Mouse (Mus musculus) forebrain, embryonic 16.5 days (tissue): Measurements from ENCODE around the gene Myl6. TPM values are rescaled to one million over a fixed set of nuclear protein-coding genes. Genes with fewer than 3 reads are reported as not detected.

ENCODE experiments used
- ATAC-seq: fragments of 200-750 bp; cut with Nextera tagmentation; 2 replicates; pipeline ENCODE4 v1.8.0; 2017; ENCODE audit warnings: mild to moderate bottlenecking, moderate library complexity
- H3K27ac ChIP-seq: fragments of 300-500 bp; sonication (generic); 2 replicates; pipeline ENCODE4 v1.5.1; 2014; ENCODE audit warnings: low read length, control low read depth
- H3K27me3 ChIP-seq: fragments of 300-500 bp; sonication (generic); replicated peaks from 2 replicates; pipeline ENCODE4 v1.6.1; 2014; ENCODE audit warnings: low read length; ENCODE audit not compliant: control insufficient read depth, insufficient read depth
- H3K36me3 ChIP-seq: fragments of 300-500 bp; sonication (generic); 2 replicates; pipeline ENCODE4 v1.6.1; 2014; ENCODE audit not compliant: control insufficient read depth, insufficient read depth
- H3K4me1 ChIP-seq: fragments of 300-500 bp; sonication (generic); replicated peaks from 2 replicates; pipeline ENCODE4 v1.6.1; 2014; ENCODE audit warnings: low read length; ENCODE audit not compliant: control insufficient read depth, insufficient read depth
- H3K4me2 ChIP-seq: fragments of 300-500 bp; sonication (generic); 2 replicates; pipeline ENCODE4 v1.6.1; 2014; ENCODE audit warnings: mild to moderate bottlenecking, low read length, control low read depth
- H3K4me3 ChIP-seq: fragments of 300-500 bp; sonication (generic); replicated peaks from 2 replicates; pipeline ENCODE4 v1.5.1; 2014; ENCODE audit warnings: mild to moderate bottlenecking, low read length, control low read depth
- H3K9ac ChIP-seq: fragments of 300-500 bp; sonication (generic); replicated peaks from 2 replicates; pipeline ENCODE4 v1.6.1; 2014; ENCODE audit warnings: low read depth, low read length, control low read depth
- H3K9me3 ChIP-seq: fragments of 300-500 bp; sonication (generic); 2 replicates; pipeline ENCODE4 v1.6.1; 2016; ENCODE audit warnings: low read length; ENCODE audit not compliant: control insufficient read depth
- WGBS: fragments of 180-500 bp; shearing (Covaris S2); extraction: QIAGEN DNeasy Blood & Tissue Kit; methylation state at CpG from one replicate; pipeline ENCODE4 v1.1.7; 2014; 5-methylcytosine and 5-hydroxymethylcytosine counted together
- polyA plus RNA-seq: library from polyadenylated mRNA; unstranded; fragments of >200 nt; fragmentation: Nextera tagmentation; extraction: Ambion mirVana; gene quantifications from 2 replicates; pipeline ENCODE4 v1.2.1, GENCODE M21; 2015

The Myl6 gene
- polyA plus RNA-seq, 1 experiment from 2014 or later, result 678 TPM

- Histone ChIP-seq H3K4me1 (peaks cover 5% of the 10 kb centered on the region), H3K36me3 (no peaks in the 10 kb centered on the region), H3K4me3 (no peak overlapping the region), H3K27me3 (no peaks in the 10 kb centered on the region), H3K4me2 (no peak overlapping the region), H3K9me3 (no peaks in the 10 kb centered on the region), H3K27ac (no peak overlapping the region), H3K9ac (no peak overlapping the region)
- 81% methylated on average over 8 of the region's 8 CpGs for WGBS
- no peak for ATAC-seq
Observed at GRCm38 (mm10) chr10:128503532-128503931, 9.6 kb upstream of the Myl6 start.

DNA sequence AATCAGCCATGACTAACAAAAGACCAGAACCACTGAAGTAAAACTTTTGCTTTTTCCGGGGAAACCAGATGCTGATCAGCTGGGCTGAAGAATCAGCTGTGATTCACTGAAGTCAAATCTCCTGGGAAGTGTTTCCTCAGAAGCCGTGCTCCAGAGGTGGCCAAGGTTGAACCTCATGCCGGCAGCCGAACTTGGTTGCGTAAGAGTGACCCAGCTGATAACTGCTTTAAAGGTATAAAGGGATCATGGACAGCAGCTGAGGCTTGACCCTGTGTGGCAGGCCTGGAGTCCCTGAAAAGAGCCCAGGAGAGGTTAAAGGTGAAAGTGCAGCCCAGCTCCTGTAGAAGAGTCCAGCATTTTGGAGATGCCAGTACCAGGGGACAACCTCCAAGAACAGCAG is 8.4 kb upstream of the Myl6 start:
- H3K27me3 ChIP-seq, result no peaks in the 10 kb centered on the region
- ATAC-seq, result no peak
- 89% methylated on average over 5 of the region's 5 CpGs for WGBS

DNA sequence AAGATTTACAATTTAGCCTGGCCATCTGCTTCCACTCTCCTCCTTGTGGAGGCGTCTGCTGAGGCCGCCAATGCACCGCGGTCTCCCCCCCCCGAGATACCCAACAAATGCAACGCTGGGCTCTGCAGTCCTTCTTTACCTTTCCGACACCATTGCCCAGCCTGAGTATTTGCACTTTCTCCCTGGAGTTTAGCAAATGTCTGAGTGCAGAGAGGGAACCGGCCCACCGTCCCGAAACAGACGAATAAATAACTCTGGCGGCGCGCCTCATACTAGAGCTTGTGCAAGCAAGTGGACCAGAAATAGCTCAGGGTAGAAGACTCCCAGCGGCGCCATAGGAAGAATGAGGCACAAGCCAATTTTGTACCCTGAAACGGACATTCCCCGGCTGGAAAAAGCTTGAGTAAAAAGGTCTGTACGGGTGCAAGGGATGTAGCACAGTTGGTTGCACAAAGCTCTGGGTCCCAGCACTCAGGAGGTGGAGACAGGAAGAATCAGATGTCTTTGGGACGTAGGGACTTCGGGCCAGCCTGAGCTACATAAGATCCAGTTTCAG is 5.2 kb upstream of the Myl6 start:
- Histone ChIP-seq H3K27me3 (no peaks in the 10 kb centered on the region), H3K4me3 (peak overlapping the region; percentile 77), H3K4me2 (peak overlapping the region; percentile 92), H3K27ac (peak overlapping the region; percentile 67), H3K9me3 (no peaks in the 10 kb centered on the region), H3K4me1 (peaks cover 24% of the 10 kb centered on the region), H3K36me3 (no peaks in the 10 kb centered on the region), H3K9ac (peak overlapping the region; percentile 66)
- ATAC-seq, result peak; percentile 29
- WGBS, result 2% methylated on average over 21 of the region's 21 CpGs

More for the DNA sequence above, 8.4 kb upstream of the Myl6 start:
- Histone ChIP-seq H3K9me3 (no peaks in the 10 kb centered on the region), H3K4me1 (peaks cover 13% of the 10 kb centered on the region), H3K4me3 (no peak overlapping the region), H3K27ac (no peak overlapping the region), H3K9ac (no peak overlapping the region), H3K36me3 (no peaks in the 10 kb centered on the region), H3K4me2 (no peak overlapping the region)

DNA sequence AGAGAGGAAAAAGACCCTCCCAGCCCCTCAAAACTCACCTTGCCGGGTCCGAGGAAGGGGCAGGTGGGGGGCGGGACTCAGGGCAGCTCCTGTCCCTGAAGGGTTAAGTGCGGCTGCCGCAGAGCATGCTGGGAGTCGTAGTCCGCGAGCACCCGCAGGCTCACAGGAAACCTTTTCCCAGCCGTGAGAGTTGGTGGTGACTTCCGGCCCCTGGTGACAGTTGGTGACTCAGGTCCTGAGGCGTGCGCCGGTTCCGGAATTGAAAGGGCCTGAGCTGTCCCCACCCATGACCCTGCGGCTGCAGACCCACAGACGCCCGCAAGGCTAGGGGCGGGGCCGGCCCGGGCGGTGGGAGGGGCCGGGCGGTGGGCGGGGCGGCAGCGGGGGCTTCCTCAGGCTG is 4.6 kb upstream of the Myl6 start, which contains the start of gene Myl6b:
Myl6b (minus strand) TSS at position 96 of the 400 bp plus-strand sequence.
- Histone ChIP-seq H3K27me3 (no peaks in the 10 kb centered on the region), H3K9ac (peak within 1 kb of the TSS; percentile 66), H3K4me2 (peak within 1 kb of the TSS; percentile 92), H3K36me3 (no peaks in the 10 kb centered on the region), H3K9me3 (no peaks in the 10 kb centered on the region), H3K4me3 (peak within 1 kb of the TSS; percentile 77), H3K27ac (peak within 1 kb of the TSS; percentile 67), H3K4me1 (peaks cover 24% of the 10 kb centered on the region)
- ATAC-seq, result peak; percentile 70
- WGBS, result 0% methylated on average over 25 of the region's 27 CpGs

- H3K9me3 ChIP-seq, result no peaks in the 10 kb centered on the region
- H3K4me2 ChIP-seq, result no peak overlapping the region
- peaks cover 32% of the 10 kb centered on the region for H3K4me1 ChIP-seq
- no peak overlapping the region for H3K4me3 ChIP-seq
- 41% methylated on average over 6 of the region's 6 CpGs for WGBS
- no peaks in the 10 kb centered on the region for H3K27me3 ChIP-seq
- H3K36me3 ChIP-seq, result no peaks in the 10 kb centered on the region
- no peak overlapping the region for H3K27ac ChIP-seq
- H3K9ac ChIP-seq, result no peak overlapping the region
- ATAC-seq, result no peak
Observed at GRCm38 (mm10) chr10:128497134-128497737, 3.3 kb upstream of the Myl6 start.

DNA sequence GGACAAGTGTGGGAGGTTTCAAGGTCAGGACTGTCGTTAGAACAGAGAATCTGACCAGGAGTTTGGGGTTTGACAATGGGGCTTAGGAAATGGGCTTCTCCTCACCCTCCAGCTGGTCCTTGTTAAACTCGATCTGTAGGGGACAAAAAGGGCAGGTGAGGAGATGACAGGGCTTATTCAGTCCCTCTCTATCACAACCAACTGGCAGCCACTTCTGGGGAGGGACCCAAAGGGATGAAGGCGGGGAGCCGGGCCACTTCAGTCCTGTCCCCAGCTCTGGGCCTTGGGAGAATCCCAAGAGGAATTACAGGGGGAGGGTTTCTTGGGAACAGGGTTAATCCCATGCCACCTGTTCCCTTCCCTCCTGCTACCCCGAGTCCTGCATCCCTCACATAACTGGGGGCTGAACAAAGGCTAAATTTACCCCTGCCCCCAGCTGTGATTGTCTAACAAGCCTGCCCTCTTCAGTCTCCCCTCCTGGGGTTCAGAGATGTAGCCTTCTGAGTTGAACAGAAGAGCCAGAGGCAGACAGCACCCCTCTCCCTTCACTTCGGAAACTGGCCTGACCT is 2.6 kb upstream of the Myl6 start:
- Histone ChIP-seq H3K4me3 (no peak overlapping the region), H3K27ac (no peak overlapping the region), H3K9me3 (no peaks in the 10 kb centered on the region), H3K27me3 (no peaks in the 10 kb centered on the region), H3K36me3 (no peaks in the 10 kb centered on the region), H3K4me1 (peaks cover 38% of the 10 kb centered on the region), H3K4me2 (no peak overlapping the region), H3K9ac (no peak overlapping the region)
- ATAC-seq, result no peak
- WGBS, result 23% methylated on average over 6 of the region's 6 CpGs

- H3K9ac ChIP-seq, result no peak overlapping the region
- H3K27me3 ChIP-seq, result no peaks in the 10 kb centered on the region
- peaks cover 45% of the 10 kb centered on the region for H3K4me1 ChIP-seq
Observed at GRCm38 (mm10) chr10:128495903-128496302, 2.0 kb upstream of the Myl6 start.

GRCm38 (mm10) chr10:128495270-128495669 is 1.3 kb upstream of the Myl6 start:
- Histone ChIP-seq H3K9me3 (no peaks in the 10 kb centered on the region), H3K9ac (no peak overlapping the region), H3K4me3 (no peak overlapping the region), H3K4me2 (no peak overlapping the region; the same call in 1 of the 2 replicates), H3K27me3 (no peaks in the 10 kb centered on the region), H3K4me1 (peaks cover 45% of the 10 kb centered on the region), H3K27ac (no peak overlapping the region), H3K36me3 (peaks cover 1% of the 10 kb centered on the region)
- ATAC-seq, result no peak
- 81% methylated on average over 2 of the region's 2 CpGs for WGBS

More at GRCm38 (mm10) chr10:128495903-128496302, 2.0 kb upstream of the Myl6 start:
- H3K27ac ChIP-seq, result no peak overlapping the region
- H3K9me3 ChIP-seq, result no peaks in the 10 kb centered on the region
- WGBS, result 76% methylated on average over 4 of the region's 4 CpGs
- no peak overlapping the region for H3K4me2 ChIP-seq
- no peak for ATAC-seq
- H3K36me3 ChIP-seq, result no peaks in the 10 kb centered on the region
- H3K4me3 ChIP-seq, result no peak overlapping the region

GRCm38 (mm10) chr10:128494667-128495245 is 811 bp upstream of the Myl6 start:
- peak overlapping the region; percentile 91 for H3K4me2 ChIP-seq
- peaks cover 5% of the 10 kb centered on the region for H3K36me3 ChIP-seq
- peaks cover 45% of the 10 kb centered on the region for H3K4me1 ChIP-seq
- no peaks in the 10 kb centered on the region for H3K9me3 ChIP-seq
- no peaks in the 10 kb centered on the region for H3K27me3 ChIP-seq
- peak overlapping the region; percentile 84 for H3K4me3 ChIP-seq
- 59% methylated on average over 11 of the region's 11 CpGs for WGBS
- peak overlapping the region; percentile 84 for H3K27ac ChIP-seq
- no peak for ATAC-seq
- peak overlapping the region; percentile 78 for H3K9ac ChIP-seq
